Mouse (Mus musculus) adrenal gland, adult 2 months (tissue): Measurements from ENCODE around the gene Pth2. TPM values are rescaled to one million over a fixed set of nuclear protein-coding genes. Genes with fewer than 3 reads are reported as not detected.
A peak's percentile ranks its signal among the peaks of the same experiment; 100 is the strongest.
"Not testable (repeated sequence)": the region's sequence is repeated elsewhere in the genome, so short reads cannot be mapped to it uniquely, and the experiment has no call there.

ENCODE experiments used
- DNase-seq: peaks from one replicate; pipeline ENCODE4 v3.0.0; 2021
- polyA plus RNA-seq: library from polyadenylated mRNA; depleted of rRNA; stranded (reverse); fragments of >200 nt; gene quantifications from 2 replicates; pipeline ENCODE4 v1.2.3, GENCODE M21; 2012
- total RNA-seq, 2 experiments: library from RNA; stranded (reverse); gene quantifications; 2 replicates each; pipeline ENCODE4 v1.2.3; 2021

The Pth2 gene
- total and polyA plus RNA-seq, 3 experiments, result not detected

DNA sequence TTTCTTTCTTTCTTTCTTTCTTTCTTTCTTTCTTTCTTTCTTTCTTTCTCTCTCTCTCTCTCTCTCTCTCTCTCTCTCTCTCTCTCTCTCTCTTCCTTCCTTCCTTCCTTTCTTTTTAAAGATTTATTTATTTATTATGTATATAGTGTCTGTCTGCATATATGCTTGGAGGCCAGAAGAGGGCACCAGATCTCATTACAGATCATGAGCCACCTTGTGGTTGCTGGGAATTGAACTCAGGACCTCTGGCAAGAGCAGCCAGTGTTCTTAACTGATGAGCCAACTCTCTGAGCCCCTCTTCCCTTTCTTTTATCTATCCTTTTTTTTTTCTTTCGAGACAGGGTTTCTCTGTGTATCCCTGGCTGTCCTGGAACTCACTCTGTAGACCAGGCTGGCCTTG is 7.0 kb upstream of the Pth2 start:
- DNase-seq, result not testable (repeated sequence)

DNA sequence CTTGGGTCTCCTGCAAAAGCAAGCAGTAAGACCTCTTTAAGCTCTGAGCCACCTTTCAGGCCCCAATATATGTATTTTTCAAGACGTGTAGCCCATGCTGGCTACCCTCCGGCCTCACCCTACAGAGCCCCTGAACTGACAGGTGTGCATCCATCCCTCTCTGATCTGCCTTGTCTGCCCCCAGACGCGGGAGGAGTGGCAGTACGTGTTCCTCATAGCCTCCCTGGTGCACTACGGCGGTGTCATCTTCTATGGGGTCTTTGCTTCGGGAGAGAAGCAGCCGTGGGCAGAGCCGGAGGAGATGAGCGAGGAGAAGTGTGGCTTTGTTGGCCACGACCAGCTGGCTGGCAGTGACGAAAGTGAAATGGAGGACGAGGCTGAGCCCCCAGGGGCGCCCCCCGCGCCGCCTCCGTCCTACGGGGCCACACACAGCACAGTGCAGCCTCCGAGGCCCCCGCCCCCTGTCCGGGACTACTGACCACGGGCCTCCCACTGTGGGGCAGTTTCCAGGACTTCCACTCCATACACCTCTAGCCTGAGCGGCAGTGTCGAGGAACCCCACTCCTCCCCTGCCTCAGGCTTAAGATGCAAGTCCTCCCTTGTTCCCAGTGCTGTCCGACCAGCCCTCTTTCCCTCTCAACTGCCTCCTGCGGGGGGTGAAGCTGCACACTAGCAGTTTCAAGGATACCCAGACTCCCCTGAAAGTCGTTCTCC is 6.1 kb upstream of the Pth2 start:
- no peak for DNase-seq

DNA sequence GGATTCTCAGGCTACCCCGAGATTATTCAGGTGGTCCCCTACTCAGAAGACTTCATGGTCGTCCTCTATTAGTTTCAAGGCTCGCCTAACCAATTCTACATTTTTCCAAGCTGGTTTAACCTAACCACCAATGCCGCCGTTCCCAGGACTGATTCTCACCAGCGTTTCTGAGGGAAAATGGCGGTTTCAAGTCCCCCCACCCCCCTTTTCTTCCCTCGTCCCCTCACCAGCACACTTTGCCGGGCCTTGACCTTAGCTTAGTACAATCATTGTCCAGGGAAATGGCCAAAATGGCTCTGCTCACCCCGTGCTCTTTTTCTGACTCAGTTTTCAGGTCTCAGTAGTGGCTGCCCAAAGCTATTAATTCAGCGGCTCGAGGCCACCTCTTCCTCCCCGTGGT is 5.4 kb upstream of the Pth2 start:
- no peak for DNase-seq

DNA sequence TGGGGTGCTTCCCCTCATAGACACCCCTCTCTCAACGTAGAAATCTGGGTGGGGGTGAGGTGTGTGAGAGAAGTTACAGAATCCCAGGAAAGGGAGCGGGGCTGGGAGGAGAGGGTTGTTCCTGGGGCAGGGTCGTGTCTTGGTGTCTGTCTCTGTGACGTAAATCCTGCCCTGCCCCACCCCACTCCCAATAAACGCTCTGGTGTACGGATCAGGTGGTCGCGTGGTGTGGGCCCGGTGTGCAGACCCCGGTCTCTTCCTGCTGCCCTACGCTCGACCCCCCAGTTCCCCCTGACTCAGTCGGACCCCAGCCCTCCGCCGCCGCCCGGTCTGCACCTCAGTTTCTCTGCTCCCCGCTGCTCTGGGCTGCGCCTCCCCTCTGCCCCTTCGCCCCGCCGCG is 4.9 kb upstream of the Pth2 start:
- DNase-seq, result no peak

DNA sequence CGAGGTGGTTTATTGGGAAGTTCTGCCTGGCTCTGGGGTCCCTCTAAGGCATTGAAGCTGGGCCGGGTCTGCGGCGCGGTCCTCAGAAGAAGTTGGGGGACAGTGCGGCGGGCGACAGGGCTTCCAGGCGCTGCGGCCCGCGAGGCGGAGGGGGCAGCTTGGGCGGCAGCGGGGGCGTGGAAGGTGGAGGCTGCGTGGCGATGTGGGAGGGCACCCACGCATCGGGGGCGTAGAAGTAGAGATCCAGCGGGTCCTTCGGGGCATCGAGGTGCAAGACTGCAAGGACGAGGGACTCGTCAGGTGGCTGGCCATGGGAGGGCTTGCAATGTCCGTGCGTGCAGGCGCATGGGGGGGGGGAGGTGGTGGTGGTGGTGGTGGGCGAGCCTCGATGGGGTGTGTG is 4.4 kb upstream of the Pth2 start:
- DNase-seq, result no peak

DNA sequence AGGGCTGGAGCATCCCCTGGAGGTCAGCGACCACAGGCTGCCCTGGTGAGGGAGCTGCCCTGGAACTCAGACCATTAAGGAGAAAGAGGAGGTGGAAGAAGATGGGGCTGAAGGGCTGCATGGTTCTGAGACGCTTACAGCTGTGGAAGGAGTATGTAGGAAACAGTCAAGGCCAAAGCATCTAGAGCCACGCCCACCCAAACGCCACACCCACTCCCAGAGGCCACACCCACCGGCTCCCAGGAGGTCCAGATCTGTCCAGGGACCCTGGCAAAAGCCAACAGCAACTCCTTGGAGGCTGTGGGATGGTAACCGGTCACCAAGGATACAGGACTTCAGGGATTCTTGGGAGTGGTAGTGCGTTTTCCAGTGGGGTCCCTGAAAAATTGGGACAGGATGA is 2.2 kb upstream of the Pth2 start:
- no peak for DNase-seq

DNA sequence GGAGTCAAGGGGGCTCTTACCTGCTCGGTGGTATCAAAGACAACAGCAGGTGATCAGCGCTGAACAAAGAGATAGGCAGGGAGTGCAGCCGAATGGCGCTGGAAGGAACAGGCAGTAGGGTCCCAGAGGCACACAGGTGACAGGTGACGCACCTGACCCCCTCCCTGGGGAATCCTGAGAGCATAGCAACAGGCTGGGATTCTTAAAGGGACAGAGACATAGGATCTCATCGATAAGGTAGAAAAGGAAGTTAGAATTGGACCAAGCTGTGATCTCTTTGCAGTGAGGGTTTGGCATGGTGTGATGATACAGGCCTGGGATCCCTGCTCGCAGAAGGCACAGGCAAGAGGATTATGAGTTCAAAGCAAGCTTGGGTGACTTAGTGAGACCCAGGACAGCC is 1.3 kb upstream of the Pth2 start, which contains the start of gene Gfy:
Gfy (minus strand) TSS at position 101 of the 400 bp plus-strand sequence.
- no peak for DNase-seq

DNA sequence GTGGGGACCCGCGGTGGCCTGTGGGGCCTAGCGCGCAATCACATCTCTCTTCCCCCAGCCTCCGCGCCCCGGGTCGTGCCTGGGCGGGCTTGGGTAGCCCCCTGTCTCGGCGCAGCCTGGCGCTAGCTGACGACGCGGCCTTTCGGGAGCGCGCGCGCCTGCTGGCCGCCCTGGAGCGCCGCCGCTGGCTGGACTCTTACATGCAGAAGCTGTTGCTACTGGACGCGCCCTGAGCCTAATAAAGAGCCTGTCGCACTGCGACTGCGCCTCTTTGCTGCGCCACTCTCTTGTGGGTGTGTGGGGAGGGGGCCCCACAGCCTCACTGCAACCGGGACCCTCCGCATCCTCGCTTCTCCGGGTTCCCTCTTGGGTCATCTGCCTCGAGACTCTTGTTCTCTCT is 745 bp downstream of the Pth2 start:
- no peak for DNase-seq

DNA sequence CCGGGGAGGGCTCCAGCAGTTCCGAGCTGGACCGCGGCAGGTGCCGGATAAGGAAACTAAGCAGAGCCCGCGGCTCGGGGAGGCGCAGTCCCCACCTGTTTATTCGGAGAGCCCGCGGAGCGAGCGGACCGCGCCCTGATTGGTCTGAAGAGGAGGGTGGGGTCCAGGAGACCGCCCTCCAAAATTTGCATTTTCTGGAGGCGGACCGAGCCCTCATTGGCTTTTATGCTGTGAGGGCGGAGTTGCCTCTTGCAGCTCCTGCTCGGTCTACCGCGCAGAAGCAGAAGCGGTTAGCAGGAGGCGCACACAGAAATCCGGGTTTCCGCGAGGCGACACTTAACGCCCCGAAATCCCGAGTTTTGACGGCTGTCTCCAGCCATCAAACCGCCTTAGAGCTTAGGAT is 1.4 kb downstream of the Pth2 start:
- DNase-seq, result peak; percentile 94

DNA sequence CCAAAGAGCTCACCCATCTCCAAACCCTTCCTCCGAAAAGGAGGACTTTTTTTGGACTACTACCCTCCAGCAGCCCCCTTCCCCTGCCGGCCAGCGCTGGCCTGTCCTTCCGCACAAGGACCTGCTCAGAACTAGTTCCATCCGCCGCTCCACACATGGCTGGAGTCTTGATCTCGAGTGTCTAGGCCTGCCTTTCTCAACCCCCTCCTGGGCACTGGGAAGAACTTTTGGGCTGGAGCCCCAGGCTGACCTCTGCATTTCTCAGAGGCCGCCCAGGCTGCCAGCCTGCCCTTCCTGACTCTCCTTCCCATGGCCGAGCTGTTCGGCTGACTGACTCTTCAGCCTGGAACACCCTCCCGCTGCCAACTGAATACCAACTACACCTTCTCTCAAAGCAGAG is 1.8 kb downstream of the Pth2 start:
- no peak for DNase-seq

DNA sequence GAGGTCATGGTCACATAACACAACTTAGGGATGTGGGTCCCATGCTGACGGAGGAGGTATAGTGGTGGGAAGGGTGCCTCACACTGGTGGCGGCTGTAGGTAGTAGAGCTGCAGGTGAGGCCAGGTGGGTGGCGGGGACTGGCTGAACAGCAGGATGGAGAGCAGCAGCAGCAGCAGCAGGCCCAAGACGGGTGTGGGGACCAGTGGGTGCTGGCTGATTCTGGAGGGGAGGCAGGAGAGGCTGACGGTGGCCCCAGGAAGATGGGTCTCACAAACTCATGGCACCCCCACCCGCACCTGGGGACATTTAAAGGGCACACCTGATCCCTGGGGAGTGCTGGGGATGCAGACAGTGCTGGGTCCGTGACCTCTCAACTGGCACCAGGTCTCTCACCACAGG is 2.9 kb downstream of the Pth2 start:
- DNase-seq, result no peak

DNA sequence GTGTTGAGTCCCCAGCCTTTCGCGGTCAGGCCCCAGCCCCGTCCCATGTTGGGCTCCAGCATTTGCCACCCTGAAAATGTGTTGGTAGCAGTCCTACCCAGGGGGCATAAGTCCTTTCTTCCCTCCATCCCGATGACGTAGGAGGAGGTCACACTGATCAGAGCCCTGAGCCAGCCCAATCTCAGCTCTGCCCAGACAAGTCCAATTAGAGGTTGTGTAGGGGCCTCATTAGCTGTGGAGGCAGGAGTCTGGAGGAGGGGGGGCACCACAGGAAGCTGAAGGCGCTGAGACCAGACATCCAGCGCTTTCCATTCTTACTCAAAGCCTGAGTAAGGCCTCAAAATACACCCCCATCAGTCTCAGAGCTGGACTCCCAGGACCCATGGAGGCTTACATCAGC is 5.1 kb downstream of the Pth2 start:
- DNase-seq, result no peak

DNA sequence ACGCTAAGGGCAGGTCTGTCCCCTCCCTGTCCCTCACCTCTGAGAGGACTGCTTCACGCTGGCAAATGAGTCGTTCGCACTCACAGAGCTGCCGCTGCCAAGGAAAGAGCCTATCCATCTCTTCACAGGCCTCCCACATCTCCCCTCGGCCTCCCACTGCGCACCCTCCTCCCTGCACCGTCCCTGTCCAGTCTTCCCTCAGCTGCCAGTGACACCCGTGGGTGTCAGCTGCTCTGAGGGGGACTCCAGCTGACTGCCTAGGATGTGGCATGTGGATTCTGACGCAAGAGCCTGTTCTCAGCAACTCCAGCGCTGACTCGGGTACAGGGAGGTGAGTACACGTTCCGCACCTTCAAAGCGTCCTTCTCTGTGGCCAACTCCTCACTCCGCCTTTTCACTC is 8.8 kb downstream of the Pth2 start:
- no peak for DNase-seq

DNA sequence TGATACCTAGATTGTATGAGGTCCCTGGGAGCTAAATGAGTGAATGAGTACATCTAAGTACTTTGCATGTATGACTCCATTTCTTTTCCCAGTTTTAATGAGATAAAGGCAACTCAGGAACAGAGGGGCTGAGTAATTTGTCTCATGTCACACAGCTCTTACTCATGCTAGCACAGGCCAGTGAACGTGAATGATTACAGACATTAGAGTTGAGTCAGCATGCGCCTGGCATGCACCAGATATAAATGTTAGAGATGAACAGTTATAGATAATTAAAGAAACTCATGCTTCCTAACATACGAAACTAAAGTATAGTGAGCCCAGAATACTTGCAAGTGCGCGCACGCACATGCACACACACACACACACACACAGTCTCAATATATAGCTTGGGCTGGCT is 9.4 kb downstream of the Pth2 start:
- DNase-seq, result no peak

DNA sequence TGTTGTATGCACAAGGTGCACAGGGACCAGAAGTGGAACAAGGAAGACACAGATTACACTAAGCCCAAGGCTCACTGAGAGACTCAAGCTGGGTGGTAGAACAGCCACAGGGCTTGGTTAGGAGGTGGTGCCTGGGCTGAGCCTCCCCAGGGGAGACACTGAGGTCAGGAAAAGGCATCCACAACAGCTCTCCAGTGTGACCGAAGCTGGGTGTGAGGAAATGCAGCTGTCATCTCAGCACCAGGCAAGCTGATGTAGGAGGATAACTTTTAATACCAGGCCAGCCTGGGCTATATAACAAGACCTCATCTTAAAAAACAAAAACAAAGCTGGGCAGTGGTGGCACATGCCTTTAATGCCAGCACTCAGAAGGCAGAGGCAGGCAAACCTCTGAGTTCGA is 10.4 kb downstream of the Pth2 start:
- no peak for DNase-seq

DNA sequence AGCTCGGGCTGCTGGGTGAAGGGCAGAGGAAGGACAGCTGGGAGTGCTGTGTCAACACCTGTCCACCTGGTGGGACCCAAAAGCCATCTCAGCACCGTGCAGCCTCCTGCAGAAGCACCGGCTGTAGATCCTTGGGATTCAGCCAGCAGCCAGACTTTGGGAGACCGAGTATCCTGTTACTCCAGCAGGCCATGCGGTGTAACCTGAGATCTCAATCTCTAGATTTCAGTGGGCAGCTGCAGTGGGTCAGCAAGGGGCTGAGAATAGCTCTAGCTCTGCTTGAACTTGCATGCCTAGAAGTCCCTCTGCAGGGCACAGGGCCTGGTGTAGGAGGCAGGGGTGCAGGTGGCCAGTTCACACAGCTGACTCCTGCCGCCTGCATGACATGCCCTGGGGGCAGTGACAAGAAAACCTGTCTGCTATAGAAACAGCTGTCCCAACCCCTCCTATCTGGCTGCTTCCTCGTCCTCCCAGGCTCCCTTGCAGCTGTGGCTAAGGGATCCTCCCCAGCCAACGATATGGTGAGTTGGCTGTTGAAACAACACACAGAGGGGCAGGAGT is 11.1 kb downstream of the Pth2 start:
- no peak for DNase-seq

DNA sequence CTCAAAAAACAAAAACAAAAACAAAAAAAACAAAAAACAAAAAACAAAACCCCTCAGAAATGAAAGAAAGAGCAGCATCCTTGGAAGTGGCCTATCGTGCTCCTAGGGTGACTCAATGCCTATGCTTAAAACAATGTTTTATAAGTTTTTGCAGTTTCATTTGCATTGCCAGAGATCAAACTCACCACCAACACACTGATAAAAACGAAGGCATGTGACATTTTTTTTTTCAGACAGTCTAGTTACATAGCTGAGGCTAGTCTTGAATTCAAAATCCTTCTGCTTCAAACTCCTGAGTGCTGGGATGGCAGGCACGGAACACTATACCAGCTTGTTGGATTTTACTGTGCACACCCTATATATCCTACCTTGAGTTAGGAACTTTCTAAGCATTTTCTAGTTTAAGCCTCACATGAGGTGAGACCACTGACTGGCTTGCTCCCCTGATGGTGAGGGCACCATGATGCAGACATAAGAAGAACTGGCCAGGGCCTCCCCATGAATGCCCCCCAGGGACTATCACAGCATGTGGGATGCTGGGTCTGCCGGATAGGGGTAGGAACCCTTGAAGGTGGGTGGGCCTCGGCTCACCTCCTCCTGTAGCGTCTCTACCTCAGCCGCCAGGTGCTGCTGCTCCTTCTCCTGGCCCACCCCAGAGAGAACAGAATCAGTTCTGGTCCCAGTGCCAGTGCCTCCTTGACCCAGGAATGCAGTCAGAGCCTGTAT is 12.0 kb downstream of the Pth2 start:
- DNase-seq, result no peak

DNA sequence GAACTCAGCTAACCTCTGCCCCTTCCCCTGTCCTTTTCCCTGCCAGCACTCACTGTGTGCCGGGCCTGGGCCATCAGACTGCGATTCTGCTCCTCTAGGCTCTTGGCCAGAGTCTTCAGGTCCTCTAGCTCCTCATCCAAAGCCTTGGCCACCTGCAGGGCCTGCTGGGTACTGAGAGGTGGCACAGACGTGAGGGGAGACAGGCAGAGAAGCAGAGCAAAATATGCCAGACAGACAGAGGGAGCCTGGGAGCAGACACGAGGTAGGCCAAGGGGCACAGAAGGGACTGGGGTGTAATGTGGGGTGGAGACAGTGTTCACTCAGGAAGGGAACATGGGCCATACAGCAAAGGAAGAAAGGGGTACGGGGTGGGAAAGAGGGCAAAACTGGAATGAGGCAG is 12.6 kb downstream of the Pth2 start:
- DNase-seq, result no peak

DNA sequence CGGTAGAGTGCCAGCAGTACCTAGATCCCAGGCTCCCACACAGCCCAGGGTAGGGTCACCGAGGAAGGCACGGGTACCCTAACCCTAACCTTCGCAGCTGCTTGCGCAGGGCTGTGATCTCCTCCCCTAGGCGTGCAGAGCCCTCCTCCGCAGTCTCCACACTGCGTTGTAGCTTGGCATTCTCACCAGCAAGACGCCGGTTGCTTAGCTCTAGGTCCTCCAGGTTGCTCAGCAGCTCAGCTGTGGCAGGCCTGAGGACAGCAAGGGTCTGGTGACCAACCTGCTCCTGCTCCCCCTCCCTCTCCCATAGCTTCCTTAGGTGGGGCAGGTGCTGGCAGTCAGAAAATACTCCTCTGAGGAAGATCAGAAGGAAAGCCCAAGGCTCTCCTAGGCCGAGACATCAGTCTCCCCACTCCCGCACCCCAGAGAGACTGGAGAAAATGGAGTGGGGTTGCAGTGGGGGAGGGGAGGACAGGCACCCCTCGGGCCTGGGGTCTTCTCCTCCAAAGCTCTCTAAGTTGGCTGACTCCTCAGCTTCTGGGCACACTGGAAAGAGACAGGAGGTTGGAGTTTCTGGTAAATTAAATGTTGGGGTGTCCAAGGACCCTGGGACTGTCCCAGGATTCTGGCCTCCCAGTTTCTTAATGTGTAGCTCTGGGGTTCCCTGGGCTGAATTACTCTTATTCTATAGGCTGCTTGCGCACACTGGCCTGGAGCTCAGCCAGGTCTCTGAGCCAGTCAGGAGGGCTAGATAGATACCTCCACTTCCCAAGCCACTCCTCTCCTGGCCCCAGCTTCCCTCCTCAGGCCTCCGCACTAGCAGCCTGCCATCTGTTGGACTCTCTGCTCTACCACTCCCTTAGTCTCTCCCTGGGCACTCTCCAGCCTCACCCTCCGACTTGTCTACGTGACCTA is 13.3 kb downstream of the Pth2 start:
- no peak for DNase-seq

DNA sequence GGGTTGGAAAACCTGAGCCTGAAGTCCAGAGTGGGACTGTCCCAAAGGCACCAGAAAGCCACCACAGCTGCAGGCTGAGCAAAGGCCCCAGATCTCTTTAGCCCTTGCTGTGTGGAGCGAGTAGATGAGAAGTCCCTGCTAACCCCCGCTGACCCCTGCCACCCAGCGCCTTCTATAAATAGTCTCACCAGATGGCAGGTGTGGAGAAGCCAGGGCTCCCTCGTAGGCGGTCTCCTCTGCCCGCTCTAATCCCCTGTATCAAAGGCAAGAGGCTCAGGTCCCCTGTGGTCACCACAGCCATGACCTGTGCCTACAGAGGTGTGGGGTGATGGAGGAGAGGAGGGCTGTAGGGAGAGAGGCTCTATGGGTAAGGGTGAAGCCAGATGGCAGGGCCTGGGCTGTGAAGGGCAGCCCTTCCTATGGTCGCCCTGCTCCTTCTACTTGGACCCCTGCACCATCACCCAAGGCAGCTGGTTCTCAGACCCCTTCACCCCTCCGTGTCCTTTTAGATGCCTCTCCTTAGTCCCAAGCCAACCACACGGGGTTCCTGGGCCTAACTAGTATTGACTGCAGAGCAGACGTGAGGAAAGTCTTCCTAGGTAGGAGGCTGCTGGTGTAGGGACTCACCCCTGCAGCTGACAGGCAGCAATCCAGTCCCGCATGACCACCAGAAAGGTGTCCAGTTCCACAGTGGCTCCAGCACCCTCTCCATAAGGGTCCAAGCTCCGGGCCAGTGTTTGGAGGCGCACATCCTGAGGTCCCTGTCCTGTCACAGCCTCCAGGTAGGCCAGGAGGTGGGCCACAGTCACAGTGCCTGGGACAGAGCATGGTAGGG is 14.8 kb downstream of the Pth2 start:
- DNase-seq, result no peak

DNA sequence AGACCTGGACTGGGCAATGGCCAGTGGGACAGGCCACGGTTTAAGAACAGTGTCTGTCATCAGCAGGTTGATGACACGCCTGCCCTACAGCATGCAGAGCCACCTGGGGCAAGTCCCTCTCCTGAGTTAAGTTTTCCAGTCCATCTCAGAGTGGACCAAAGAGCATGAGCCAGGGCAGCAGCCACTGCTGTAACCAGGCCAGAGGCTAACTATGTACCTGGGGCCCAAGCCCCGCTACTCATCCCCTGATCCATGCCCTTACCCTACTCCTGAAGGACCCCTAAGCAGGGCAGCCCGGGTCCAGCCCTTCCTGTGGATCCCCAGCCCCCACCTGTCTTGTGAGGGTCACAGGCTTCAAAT is 15.4 kb downstream of the Pth2 start:
- no peak for DNase-seq

DNA sequence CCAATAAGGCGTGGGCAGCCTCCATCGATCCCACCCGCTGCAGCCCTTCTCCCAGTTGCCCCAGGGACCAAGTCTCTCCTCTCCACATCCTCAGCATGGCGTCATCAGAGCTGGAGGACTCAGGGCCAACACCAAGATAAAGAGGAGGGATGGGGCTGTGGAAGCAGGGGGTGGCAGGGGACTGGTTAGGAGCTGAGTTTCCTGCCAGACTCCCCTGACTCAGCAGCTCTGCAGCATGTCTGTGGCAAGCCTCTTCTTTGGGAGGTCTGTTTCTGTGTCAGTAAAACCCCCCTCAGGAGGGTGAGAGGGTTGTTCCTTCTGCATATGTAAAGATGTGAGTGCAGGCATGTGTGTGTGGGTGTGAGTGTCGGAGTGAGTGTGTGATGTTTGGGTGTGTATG is 16.2 kb downstream of the Pth2 start:
- DNase-seq, result no peak
